Mouse (Mus musculus) lung, postnatal 0 days (tissue): ENCODE results near the gene Plet1. TPM values are rescaled to one million over a fixed set of nuclear protein-coding genes. Genes with fewer than 3 reads are reported as not detected.

Experiments
- ATAC-seq: fragments of 200-750 bp; cut with Nextera tagmentation; 2 replicates; pipeline ENCODE4 v1.8.0; 2017; ENCODE audit warnings: moderate library complexity
- DNase-seq: peaks from one replicate; pipeline ENCODE4 v3.0.0-alpha.2; 2016; ENCODE audit warnings: low spot score
- H3K27ac ChIP-seq: fragments of 300-500 bp; sonication (generic); 2 replicates; pipeline ENCODE4 v1.5.1; 2014; ENCODE audit warnings: antibody characterized with exemption, mild to moderate bottlenecking, low read length, mixed read lengths
- H3K27me3 ChIP-seq: fragments of 300-500 bp; sonication (generic); replicated peaks from 2 replicates; pipeline ENCODE4 v1.6.1; 2014; ENCODE audit warnings: low read length, mixed read lengths; ENCODE audit not compliant: insufficient read depth
- H3K36me3 ChIP-seq: fragments of 300-500 bp; sonication (generic); 2 replicates; pipeline ENCODE4 v1.6.1; 2014; ENCODE audit warnings: low read length, mixed read lengths; ENCODE audit not compliant: insufficient read depth
- H3K4me1 ChIP-seq: fragments of 300-500 bp; sonication (generic); 2 replicates; pipeline ENCODE4 v1.6.1; 2014; ENCODE audit warnings: antibody characterized with exemption, low read depth, low read length, mixed read lengths; ENCODE audit not compliant: insufficient read depth
- H3K4me2 ChIP-seq: fragments of 300-500 bp; sonication (generic); replicated peaks from 2 replicates; pipeline ENCODE4 v1.6.1; 2014; ENCODE audit warnings: low read depth, mild to moderate bottlenecking, low read length, moderate library complexity, mixed read lengths
- H3K4me3 ChIP-seq: fragments of 300-500 bp; sonication (generic); 2 replicates; pipeline ENCODE4 v1.5.1; 2014; ENCODE audit warnings: low read depth, low read length
- H3K9ac ChIP-seq: fragments of 300-500 bp; sonication (generic); replicated peaks from 2 replicates; pipeline ENCODE4 v1.6.1; 2014; ENCODE audit warnings: low read depth, mild to moderate bottlenecking
- H3K9me3 ChIP-seq: fragments of 300-500 bp; sonication (generic); 2 replicates; pipeline ENCODE4 v1.6.1; 2016; ENCODE audit warnings: low read length, mixed read lengths
- CTCF ChIP-seq: IDR thresholded peaks from 2 replicates; pipeline ENCODE4 v1.5.1; 2016; ENCODE audit warnings: antibody characterized with exemption, mild to moderate bottlenecking
- EP300 ChIP-seq: IDR thresholded peaks from 2 replicates; pipeline ENCODE4 v1.6.1; 2016; ENCODE audit warnings: antibody characterized with exemption, mild to moderate bottlenecking, control low read depth
- WGBS: fragments of 180-500 bp; shearing (Covaris S2); extraction: QIAGEN DNeasy Blood & Tissue Kit; methylation state at CpG from one replicate; pipeline ENCODE4 v1.1.7; 2014; 5-methylcytosine and 5-hydroxymethylcytosine counted together
- polyA plus RNA-seq: library from polyadenylated mRNA; unstranded; fragments of >200 nt; fragmentation: Nextera tagmentation; extraction: Ambion mirVana; gene quantifications from 2 replicates; pipeline ENCODE4 v1.2.1, GENCODE M21; 2015

Gene Plet1
- polyA plus RNA-seq, 1 experiment from 2014 or later = 53.8 TPM

GRCm38 (mm10) chr9:50552206-50552605 lies 57.9 kb downstream of the Plet1 start:
- H3K27me3 ChIP-seq = no peaks in the 10 kb centered on the region
- DNase-seq = no peak
- no peak overlapping the region for H3K9ac ChIP-seq
- no peak overlapping the region for H3K4me3 ChIP-seq
- TF ChIP-seq CTCF = no peak
- no peak for TF ChIP-seq EP300
- no peaks in the 10 kb centered on the region for H3K36me3 ChIP-seq
- ATAC-seq = no peak
- H3K27ac ChIP-seq = no peak overlapping the region
- H3K4me2 ChIP-seq = no peak overlapping the region
- no peaks in the 10 kb centered on the region for H3K9me3 ChIP-seq
- H3K4me1 ChIP-seq = no peaks in the 10 kb centered on the region
- 60% methylated on average over 5 of the region's 5 CpGs for WGBS

GRCm38 (mm10) chr9:50553547-50553946 lies 59.2 kb downstream of the Plet1 start:
- no peaks in the 10 kb centered on the region for H3K36me3 ChIP-seq
- H3K9me3 ChIP-seq = no peaks in the 10 kb centered on the region
- no peak overlapping the region for H3K9ac ChIP-seq
- H3K4me1 ChIP-seq = no peaks in the 10 kb centered on the region
- no peak overlapping the region for H3K27ac ChIP-seq
- DNase-seq = no peak
- no peak overlapping the region for H3K4me3 ChIP-seq
- WGBS = 62% methylated on average over 2 of the region's 2 CpGs
- no peak for ATAC-seq
- no peak overlapping the region for H3K4me2 ChIP-seq
- TF ChIP-seq CTCF (no peak), EP300 (no peak)
- no peaks in the 10 kb centered on the region for H3K27me3 ChIP-seq

GRCm38 (mm10) chr9:50554241-50555093 lies 60.1 kb downstream of the Plet1 start, which contains the start of gene Il18:
Gene Il18 (plus strand): TSS chr9:50554827.
- Histone ChIP-seq H3K27me3 (no peaks in the 10 kb centered on the region), H3K9ac (peak within 1 kb of the TSS; percentile 0; the same call in 1 of the 2 replicates), H3K4me1 (no peaks in the 10 kb centered on the region), H3K36me3 (no peaks in the 10 kb centered on the region), H3K4me2 (peak within 1 kb of the TSS; percentile 9; the same call in 1 of the 2 replicates), H3K27ac (no peak within 1 kb of the TSS; the same call in 1 of the 2 replicates), H3K9me3 (no peaks in the 10 kb centered on the region), H3K4me3 (no peak within 1 kb of the TSS)
- no peak for TF ChIP-seq EP300
- 29% methylated on average over 12 of the region's 12 CpGs for WGBS
- DNase-seq = peak; percentile 52
- ATAC-seq = peak; percentile 53

DNA sequence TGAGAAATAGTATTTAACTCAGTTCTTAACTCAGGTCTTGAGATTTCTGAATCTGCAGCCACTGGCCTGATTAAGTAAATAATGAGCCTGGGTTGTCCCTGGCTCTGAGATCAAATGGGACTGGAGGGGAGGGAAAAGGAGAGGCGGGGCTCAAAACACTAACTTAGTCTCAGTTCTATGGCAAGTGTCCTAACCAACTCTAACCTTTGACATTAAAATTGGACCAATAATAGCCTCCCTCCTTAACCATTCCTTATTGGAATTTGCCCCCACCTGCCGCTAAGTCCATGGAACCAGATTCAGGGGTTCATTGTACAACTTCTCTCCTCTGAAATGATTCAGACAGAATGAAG lies 60.7 kb downstream of the Plet1 start, which contains the start of gene Bco2:
Gene Bco2 (minus strand): TSS at position 88 of the 353 bp plus-strand sequence.
- no peak for TF ChIP-seq EP300
- TF ChIP-seq CTCF = no peak
- Histone ChIP-seq H3K9me3 (no peaks in the 10 kb centered on the region), H3K4me3 (no peak within 1 kb of the TSS), H3K4me1 (no peaks in the 10 kb centered on the region), H3K4me2 (peak within 1 kb of the TSS; percentile 9; the same call in 1 of the 2 replicates), H3K36me3 (no peaks in the 10 kb centered on the region), H3K9ac (peak within 1 kb of the TSS; percentile 0; the same call in 1 of the 2 replicates), H3K27ac (no peak within 1 kb of the TSS; the same call in 1 of the 2 replicates), H3K27me3 (no peaks in the 10 kb centered on the region)
- DNase-seq (peak; percentile 41), ATAC-seq (peak; percentile 23; the same call in 1 of the 2 replicates)
- 39% methylated on average over 2 of the region's 2 CpGs for WGBS

Other genes with a start within 250 kb of the Plet1 start
- gene Rpl10-ps3, start 149.6 kb upstream of the Plet1 start, polyA plus RNA-seq = 206 and 214 TPM in 2 replicates
- 76.0 and 79.4 TPM in 2 replicates for gene Pts, start 34.2 kb downstream of the Plet1 start, polyA plus RNA-seq
- gene Il18, start 60.3 kb downstream of the Plet1 start, polyA plus RNA-seq = 26.8 and 29.3 TPM in 2 replicates
- 0.19 and 0.39 TPM in 2 replicates for gene Bco2, start 60.7 kb downstream of the Plet1 start, polyA plus RNA-seq
- gene Tex12, start 66.8 kb downstream of the Plet1 start, polyA plus RNA-seq = not detected in 2 replicates
- 235 and 252 TPM in 2 replicates for gene Sdhd, start 109.3 kb downstream of the Plet1 start, polyA plus RNA-seq
- gene Timm8b, start 109.4 kb downstream of the Plet1 start, polyA plus RNA-seq = 185 and 189 TPM in 2 replicates
- gene Pih1d2, start 122.8 kb downstream of the Plet1 start, polyA plus RNA-seq = 14.5 and 16.6 TPM in 2 replicates
- gene Nkapd1, start 122.9 kb downstream of the Plet1 start, polyA plus RNA-seq = 25.2 and 26.5 TPM in 2 replicates
- 27.2 and 30.0 TPM in 2 replicates for gene Dlat, start 165.3 kb downstream of the Plet1 start, polyA plus RNA-seq
- 5.4 and 7.5 TPM in 2 replicates for gene Dixdc1, start 245.0 kb downstream of the Plet1 start, polyA plus RNA-seq